Mouse (Mus musculus) subcutaneous adipose tissue, adult 2 months (tissue): ENCODE results near the gene Gm3558. TPM values are rescaled to one million over a fixed set of nuclear protein-coding genes. Genes with fewer than 3 reads are reported as not detected.

Source experiments
- polyA plus RNA-seq: library from polyadenylated mRNA; depleted of rRNA; stranded (reverse); fragments of >200 nt; gene quantifications from 2 replicates; pipeline ENCODE4 v1.2.3, GENCODE M21; 2012; ENCODE audit warnings: low replicate concordance; rRNA removed

Gm3558 gene
- polyA plus RNA-seq = 0.23 and 0.86 TPM in 2 replicates

DNA sequence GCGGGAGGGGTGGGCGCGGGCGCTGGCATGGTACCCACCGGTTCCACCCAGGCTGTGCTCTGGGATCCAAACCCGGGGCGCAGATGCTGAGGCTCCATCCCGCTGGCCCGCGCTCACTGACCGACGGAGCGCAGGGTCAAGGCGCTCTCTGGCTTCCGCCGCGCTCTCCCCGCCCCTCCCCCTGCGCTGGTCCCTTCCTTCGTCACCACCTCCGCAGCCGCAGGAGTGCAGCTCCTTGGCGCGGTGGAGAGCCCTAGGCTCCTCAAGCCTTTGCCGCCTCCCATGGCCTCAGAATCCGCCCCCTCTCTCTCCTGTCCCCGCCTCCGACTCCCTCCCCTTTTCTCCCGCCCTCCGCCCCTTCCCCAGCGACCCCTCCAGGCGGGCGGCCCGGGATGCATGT, at the start of gene Gm3558:
Gene Gm3558, minus strand, starts transcription at position 185 of the 400 bp plus-strand sequence.

DNA sequence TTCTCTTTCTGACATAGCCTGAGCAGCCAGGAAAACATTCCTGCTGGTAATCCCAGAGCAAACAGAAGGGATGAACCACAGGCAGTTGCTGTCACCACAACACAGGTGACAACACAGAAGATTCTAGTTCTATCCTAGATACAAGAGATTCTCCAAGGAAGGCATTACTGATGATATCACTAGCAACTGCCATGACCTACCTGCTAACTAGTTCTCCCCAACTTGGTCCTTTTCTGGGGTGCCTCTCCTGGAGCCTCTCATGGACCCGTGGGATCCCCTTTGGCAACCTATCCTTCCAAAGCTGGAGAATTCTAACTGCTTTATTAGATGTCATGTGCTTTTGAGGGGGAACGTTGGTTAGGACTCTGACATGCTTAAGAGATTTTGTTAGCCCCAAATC, 27.1 kb upstream of the Gm3558 start, which contains the start of gene Gm10338:
Gene Gm10338, minus strand, starts transcription at position 101 of the 400 bp plus-strand sequence.

Other genes with a start within 250 kb of the Gm3558 start
- not detected in 2 replicates for gene Gm5797, start 236.2 kb downstream of the Gm3558 start, polyA plus RNA-seq
- not detected in 2 replicates for gene Gm8374, start 203.4 kb downstream of the Gm3558 start, polyA plus RNA-seq
- gene Gm3755, start 117.6 kb downstream of the Gm3558 start, polyA plus RNA-seq = not detected in 2 replicates
- gene Gm3752, start 84.8 kb downstream of the Gm3558 start, polyA plus RNA-seq = 0.06 TPM in 1 of 2 replicates, not detected in the other
- gene Gm10338, start 27.0 kb upstream of the Gm3558 start, polyA plus RNA-seq = not detected in 2 replicates
- not detected in 2 replicates for gene Gm10128, start 75.4 kb upstream of the Gm3558 start, polyA plus RNA-seq
- not detected in 2 replicates for gene Gm26661, start 223.0 kb upstream of the Gm3558 start, polyA plus RNA-seq
- 32.6 and 46.3 TPM in 2 replicates for gene Flnb, start 249.4 kb upstream of the Gm3558 start, polyA plus RNA-seq